Mouse (Mus musculus) lung, postnatal 36 days (tissue): ENCODE data around the gene Tenm4.

Experiments
- DNase-seq: peaks from one replicate; pipeline ENCODE4 v3.0.0; 2022; ENCODE audit warnings: mixed read lengths

Tenm4 gene

GRCm38 (mm10) chr7:96414290-96415055 lies 243.4 kb downstream of the Tenm4 start:
- no peak for DNase-seq

- peak; percentile 76 for DNase-seq
Measured at GRCm38 (mm10) chr7:96417251-96418004, 246.4 kb downstream of the Tenm4 start.

- no peak for DNase-seq
Measured at GRCm38 (mm10) chr7:96418146-96418545, 247.1 kb downstream of the Tenm4 start.

GRCm38 (mm10) chr7:96420045-96420444 lies 249.0 kb downstream of the Tenm4 start:
- DNase-seq, result no peak

GRCm38 (mm10) chr7:96420926-96421605 lies 250.0 kb downstream of the Tenm4 start:
- peak; percentile 67 for DNase-seq

GRCm38 (mm10) chr7:96426954-96427353 lies 255.9 kb downstream of the Tenm4 start:
- no peak for DNase-seq

GRCm38 (mm10) chr7:96433307-96433706 lies 262.3 kb downstream of the Tenm4 start:
- no peak for DNase-seq

- no peak for DNase-seq
Measured at GRCm38 (mm10) chr7:96438392-96438791, 267.3 kb downstream of the Tenm4 start.

- no peak for DNase-seq
Measured at GRCm38 (mm10) chr7:96440161-96440707, 269.2 kb downstream of the Tenm4 start.

- peak; percentile 22 for DNase-seq
Measured at GRCm38 (mm10) chr7:96445771-96446170, 274.7 kb downstream of the Tenm4 start.

GRCm38 (mm10) chr7:96447806-96448397 lies 276.9 kb downstream of the Tenm4 start:
- no peak for DNase-seq

- no peak for DNase-seq
Measured at GRCm38 (mm10) chr7:96455957-96456356, 284.9 kb downstream of the Tenm4 start.

- DNase-seq, result no peak
Measured at GRCm38 (mm10) chr7:96456618-96457017, 285.6 kb downstream of the Tenm4 start.

GRCm38 (mm10) chr7:96457891-96458290 lies 286.8 kb downstream of the Tenm4 start:
- DNase-seq, result no peak

- DNase-seq, result no peak
Measured at GRCm38 (mm10) chr7:96458992-96459391, 287.9 kb downstream of the Tenm4 start.

- no peak for DNase-seq
Measured at GRCm38 (mm10) chr7:96466761-96467160, 295.7 kb downstream of the Tenm4 start.

GRCm38 (mm10) chr7:96470821-96471220 lies 299.8 kb downstream of the Tenm4 start:
- DNase-seq, result no peak

GRCm38 (mm10) chr7:96474560-96475089 lies 303.6 kb downstream of the Tenm4 start:
- DNase-seq, result no peak

- DNase-seq, result no peak
Measured at GRCm38 (mm10) chr7:96476987-96477613, 306.1 kb downstream of the Tenm4 start.

- DNase-seq, result no peak
Measured at GRCm38 (mm10) chr7:96479139-96479538, 308.1 kb downstream of the Tenm4 start.

GRCm38 (mm10) chr7:96480351-96480983 lies 309.4 kb downstream of the Tenm4 start:
- no peak for DNase-seq

GRCm38 (mm10) chr7:96482953-96483352 lies 311.9 kb downstream of the Tenm4 start:
- DNase-seq, result peak; percentile 2
